In genomic region chr1:177231122-177231521, GRCm38 (mm10) we compare ENCODE assay signal across 29 mouse cellular contexts. TPM values are rescaled to one million over a fixed set of nuclear protein-coding genes. Genes with fewer than 3 reads are reported as not detected.
DNase-seq lines count a peak whose midpoint lies in the region; ATAC-seq and TF ChIP-seq lines count a peak whose summit lies in the region.
"Had no signal": no experiment of that assay in that cellular context is flagged by ENCODE, and none has a peak within 500 bp of the region (broad histone marks: within the 10 kb centered on the region; RNA-seq: fewer than 3 reads in every experiment).

No protein-coding gene starts in this region.

- H3K27ac ChIP-seq in limb, embryonic 14.5 days (replicated peaks; ENCODE audit: low read depth, low read length): no peak overlapping the region
- no peak overlapping the region for H3K27ac ChIP-seq in limb, embryonic 10.5 days
- no peak overlapping the region for H3K27ac ChIP-seq in lung, embryonic 15.5 days
- no peak overlapping the region for H3K27ac ChIP-seq in lung, postnatal 0 days (ENCODE audit: low read length)
- H3K27ac ChIP-seq: embryonic facial prominence, embryonic 12.5 days; embryonic facial prominence, embryonic 15.5 days; forebrain, embryonic 10.5 days; forebrain, embryonic 12.5 days had no signal

- no peak overlapping the region for H3K4me3 ChIP-seq in limb, embryonic 14.5 days (replicated peaks; ENCODE audit: low read length)
- no peak overlapping the region for H3K4me3 ChIP-seq in limb, embryonic 10.5 days
- H3K4me3 ChIP-seq in lung, embryonic 15.5 days: no peak overlapping the region
- H3K4me3 ChIP-seq in lung, postnatal 0 days (ENCODE audit: low read depth, low read length): no peak overlapping the region
- H3K4me3 ChIP-seq: embryonic facial prominence, embryonic 12.5 days; embryonic facial prominence, embryonic 15.5 days; erythroblast, embryonic 14.5 days; forebrain, embryonic 10.5 days; forebrain, embryonic 12.5 days had no signal

- no peaks in the 10 kb centered on the region; the same call in 1 of the 2 replicates for H3K36me3 ChIP-seq in limb, embryonic 14.5 days (ENCODE audit: control insufficient read depth, insufficient read depth, low read length)
- H3K36me3 ChIP-seq in limb, embryonic 10.5 days: peaks cover 6% of the 10 kb centered on the region; the same call in 1 of the 2 replicates
- no peaks in the 10 kb centered on the region for H3K36me3 ChIP-seq in lung, embryonic 15.5 days
- no peaks in the 10 kb centered on the region for H3K36me3 ChIP-seq in lung, postnatal 0 days (ENCODE audit: insufficient read depth, low read length)
- H3K36me3 ChIP-seq: embryonic facial prominence, embryonic 12.5 days; embryonic facial prominence, embryonic 15.5 days; G1E had no signal

- H3K4me1 ChIP-seq in limb, embryonic 14.5 days (ENCODE audit: control insufficient read depth, insufficient read depth, low read length): no peaks in the 10 kb centered on the region
- H3K4me1 ChIP-seq in limb, embryonic 10.5 days: no peaks in the 10 kb centered on the region
- H3K4me1 ChIP-seq in lung, embryonic 15.5 days: no peaks in the 10 kb centered on the region
- H3K4me1 ChIP-seq in lung, postnatal 0 days (ENCODE audit: insufficient read depth, low read depth, low read length): no peaks in the 10 kb centered on the region
- H3K4me1 ChIP-seq: embryonic facial prominence, embryonic 12.5 days; embryonic facial prominence, embryonic 15.5 days; forebrain, embryonic 10.5 days; forebrain, embryonic 12.5 days had no signal

- no peak for TF ChIP-seq EP300 in lung, postnatal 0 days (IDR thresholded peaks at IDR 0.05)

- no peaks in the 10 kb centered on the region for H3K9me3 ChIP-seq in limb, embryonic 14.5 days (ENCODE audit: control insufficient read depth, low read length)
- no peaks in the 10 kb centered on the region for H3K9me3 ChIP-seq in limb, embryonic 10.5 days (replicated peaks)
- no peaks in the 10 kb centered on the region for H3K9me3 ChIP-seq in lung, embryonic 15.5 days
- no peaks in the 10 kb centered on the region for H3K9me3 ChIP-seq in lung, postnatal 0 days (ENCODE audit: low read length)
- H3K9me3 ChIP-seq: embryonic facial prominence, embryonic 12.5 days; embryonic facial prominence, embryonic 15.5 days; forebrain, embryonic 10.5 days; forebrain, embryonic 12.5 days; G1E had no signal

- no peak for TF ChIP-seq CTCF in lung, postnatal 0 days (IDR thresholded peaks at IDR 0.05)

- H3K9ac ChIP-seq in limb, embryonic 14.5 days (ENCODE audit: low read depth, low read length, severe bottlenecking): no peak overlapping the region
- no peak overlapping the region for H3K9ac ChIP-seq in lung, embryonic 15.5 days
- H3K9ac ChIP-seq in lung, postnatal 0 days (replicated peaks; ENCODE audit: low read depth): no peak overlapping the region
- H3K9ac ChIP-seq: embryonic facial prominence, embryonic 12.5 days; embryonic facial prominence, embryonic 15.5 days; forebrain, embryonic 12.5 days had no signal

- ATAC-seq in limb, embryonic 14.5 days (ENCODE audit: low FRiP score, low read depth): no peak
- ATAC-seq in lung, embryonic 15.5 days (ENCODE audit: borderline replicate concordance, extremely low read depth, low FRiP score, low TSS enrichment): peak; percentile 69; the same call in 1 of the 2 replicates
- ATAC-seq in lung, postnatal 0 days: no peak
- ATAC-seq: CD4-positive, CD25-positive, alpha-beta regulatory T cell, adult 4 months; forebrain, embryonic 14.5 days; forebrain, embryonic 16.5 days had no signal

- TF ChIP-seq POLR2A in limb, embryonic 14.5 days (IDR thresholded peaks at IDR 0.05; ENCODE audit: borderline replicate concordance, extremely low read depth, insufficient read depth, insufficient read length): no peak

- H3K4me2 ChIP-seq in limb, embryonic 14.5 days (replicated peaks; ENCODE audit: low read depth, low read length, severe bottlenecking): no peak overlapping the region
- H3K4me2 ChIP-seq in lung, embryonic 15.5 days: no peak overlapping the region
- H3K4me2 ChIP-seq in lung, postnatal 0 days (replicated peaks; ENCODE audit: low read depth, low read length): no peak overlapping the region
- H3K4me2 ChIP-seq: embryonic facial prominence, embryonic 12.5 days; embryonic facial prominence, embryonic 15.5 days; forebrain, embryonic 12.5 days had no signal

- H3K27me3 ChIP-seq in limb, embryonic 14.5 days (ENCODE audit: control insufficient read depth, insufficient read depth, low read length): no peaks in the 10 kb centered on the region
- no peaks in the 10 kb centered on the region for H3K27me3 ChIP-seq in limb, embryonic 10.5 days (ENCODE audit: low read depth, poor library complexity, severe bottlenecking)
- no peaks in the 10 kb centered on the region for H3K27me3 ChIP-seq in lung, embryonic 15.5 days
- no peaks in the 10 kb centered on the region for H3K27me3 ChIP-seq in lung, postnatal 0 days (replicated peaks; ENCODE audit: insufficient read depth, low read length)
- H3K27me3 ChIP-seq: CH12.LX; embryonic facial prominence, embryonic 12.5 days; embryonic facial prominence, embryonic 15.5 days; forebrain, embryonic 12.5 days had no signal

- DNase-seq in limb, embryonic 14.5 days (ENCODE audit: low spot score): peak; percentile 3
- DNase-seq in limb, embryonic 10.5 days (ENCODE audit: low spot score): no peak
- no peak for DNase-seq in lung, postnatal 14 days
- DNase-seq in lung, postnatal 0 days (ENCODE audit: low spot score): peak; percentile 18
- no peak for DNase-seq in lung, postnatal 4 days
- peak; percentile 58 for DNase-seq in NIH3T3 (ENCODE audit: low read depth)
- DNase-seq in layer of hippocampus, postnatal 14 days (ENCODE audit: low spot score in 2 of 2): no peak
- DNase-seq: adrenal gland, adult 2 months; adrenal gland, postnatal 10 days; adrenal gland, postnatal 25 days; B cell, adult 2 months; cerebellum, adult 11 months; cerebellum, adult 18-20 months; cerebellum, adult 8-10 months; cerebellum, adult 9-11 months; cerebellum, postnatal 14 days; cerebellum, postnatal 36 days; embryo, embryonic 11 days had no signal

RNA-seq across cellular contexts. Expression of gene Akt3, which starts 26.9 kb away (rescaled TPM):
- polyA plus RNA-seq in limb, embryonic 14.5 days (2012; rRNA removed): 14.5 and 15.3 TPM in 2 replicates
- 7.2 and 9.1 TPM in 2 replicates for polyA plus RNA-seq in limb, embryonic 14.5 days (2014; fragmentation: Nextera tagmentation; extraction: Ambion mirVana)
- polyA plus RNA-seq in limb, embryonic 10.5 days (2016; fragmentation: Nextera tagmentation; extraction: Ambion mirVana): 6.2 and 7.1 TPM in 2 replicates
- polyA plus RNA-seq in lung, embryonic 15.5 days (2015; fragmentation: Nextera tagmentation; extraction: Ambion mirVana): 4.6 and 5.3 TPM in 2 replicates
- polyA plus RNA-seq in lung, postnatal 0 days (2015; fragmentation: Nextera tagmentation; extraction: Ambion mirVana): 4.0 and 5.0 TPM in 2 replicates
- total RNA-seq in layer of hippocampus, postnatal 14 days (2021): 100 to 1,000 TPM; 287 to 289 TPM
- polyA plus RNA-seq: erythroblast, embryonic 14.5 days; G1E had no signal

Comparison
In these comparisons a context has a peak if more than half of its experiments do, and no peak if none do; other contexts are left out.
1. DNase-seq: peak in limb, embryonic 14.5 days (single experiment), lung, postnatal 0 days (single experiment) and NIH3T3 (single experiment); none in limb, embryonic 10.5 days (single experiment), lung, postnatal 14 days (single experiment), lung, postnatal 4 days (0 of 2) and layer of hippocampus, postnatal 14 days (0 of 2).